Mouse (Mus musculus): ENCODE results near the gene Rims1.

DNA sequence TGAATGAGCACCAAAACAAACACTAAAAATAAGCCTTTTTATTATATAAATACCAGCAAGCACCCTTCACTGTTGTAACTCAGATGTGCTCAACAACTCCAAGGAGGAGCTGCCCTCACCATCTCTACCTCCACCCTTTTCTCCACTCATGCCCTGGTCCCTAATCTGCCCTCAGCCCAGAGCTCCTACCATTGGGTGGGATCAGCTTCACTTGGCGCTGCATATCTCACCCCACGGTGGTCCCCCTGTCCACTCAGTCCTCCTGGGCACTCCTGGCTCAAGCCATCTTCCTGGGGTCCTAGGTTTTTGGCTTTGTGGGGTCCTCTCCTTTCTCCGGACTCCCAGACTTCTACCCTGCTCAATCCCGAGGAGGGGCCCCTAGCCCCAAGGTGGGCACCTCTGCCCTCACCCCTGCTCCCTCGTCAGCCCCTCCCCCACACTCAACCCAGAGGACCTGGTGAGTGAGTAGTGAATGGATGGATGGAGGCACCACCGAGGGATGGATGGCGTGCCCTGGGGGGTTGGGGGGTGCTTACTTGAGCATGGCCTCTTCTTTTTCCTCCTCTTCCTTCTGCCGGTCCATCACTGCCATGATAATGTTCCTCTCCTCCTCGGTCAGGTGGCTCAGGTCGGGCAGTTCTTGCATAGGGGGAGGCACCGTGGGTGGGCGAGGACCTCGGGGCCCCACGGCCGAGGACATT lies 619 bp downstream of the Rims1 start:
- TF ChIP-seq POLR2A (IDR thresholded peaks at IDR 0.05; ENCODE audit: insufficient read depth, low read depth, low read length) (no peak), CTCF (IDR thresholded peaks at IDR 0.05) (no peak), EP300 (IDR thresholded peaks at IDR 0.05; ENCODE audit: insufficient read depth, low read depth, low read length) (no peak)
